Mouse (Mus musculus) megakaryocyte-erythroid progenitor cell, adult 5-6 weeks (primary cell): ENCODE data around the gene Cope. TPM values are rescaled to one million over a fixed set of nuclear protein-coding genes. Genes with fewer than 3 reads are reported as not detected.

Source experiments
- ATAC-seq: replicated peaks from 2 replicates; pipeline ENCODE4 v1.8.0; 2016; ENCODE audit warnings: mild to moderate bottlenecking, inconsistent platforms; ENCODE audit not compliant: severe bottlenecking, poor library complexity, low FRiP score, low TSS enrichment
- total RNA-seq, 2 experiments: library from RNA; stranded (forward) in 1 of 2; stranded (reverse) in 1 of 2; fragments of 200-1000, 215-1000 nt in 1 of 2; fragments of >200 nt in 1 of 2; fragmentation: Nextera tagmentation in 1 of 2; gene quantifications; 2 replicates each; pipeline ENCODE4 v1.2.3; 2014 to 2017

The Cope gene
- total RNA-seq, 2 experiments from 2014 or later, result 56.3 to 153 TPM

- ATAC-seq, result no peak
These were observed 40.8 kb downstream of the Cope start for GRCm38 (mm10) chr8:70343076-70343475.

- 0 out of 2 replicates have a peak, but pooled peaks have one; percentile 33 for ATAC-seq
These were observed 41.4 kb downstream of the Cope start for GRCm38 (mm10) chr8:70343696-70344095.

- ATAC-seq, result no peak
These were observed 42.0 kb downstream of the Cope start for GRCm38 (mm10) chr8:70344279-70344678.

GRCm38 (mm10) chr8:70347443-70347842 is 45.1 kb downstream of the Cope start:
- no peak for ATAC-seq

- ATAC-seq, result no peak
These were observed 45.6 kb downstream of the Cope start for GRCm38 (mm10) chr8:70347860-70348420.

- no peak for ATAC-seq
These were observed 49.0 kb downstream of the Cope start for GRCm38 (mm10) chr8:70351035-70351999.

GRCm38 (mm10) chr8:70352000-70352384 is 49.7 kb downstream of the Cope start:
- ATAC-seq, result no peak

- ATAC-seq, result no peak
These were observed 50.4 kb downstream of the Cope start for GRCm38 (mm10) chr8:70352657-70353151.

- peak; percentile 75 for ATAC-seq
These were observed 51.0 kb downstream of the Cope start, which contains the start of gene Upf1 for GRCm38 (mm10) chr8:70353194-70353817. TSS of gene Upf1 (minus strand) at chr8:70353278.

GRCm38 (mm10) chr8:70354004-70354403 is 51.7 kb downstream of the Cope start:
- no peak for ATAC-seq

- peak; percentile 61 for ATAC-seq
These were observed 53.8 kb downstream of the Cope start for GRCm38 (mm10) chr8:70356111-70356510.

- ATAC-seq, result no peak
These were observed 57.1 kb downstream of the Cope start for GRCm38 (mm10) chr8:70359411-70359810.

- peak; percentile 67; the same call in 1 of the 2 replicates for ATAC-seq
These were observed 58.5 kb downstream of the Cope start for GRCm38 (mm10) chr8:70360769-70361168.

- ATAC-seq, result no peak
These were observed 59.2 kb downstream of the Cope start for GRCm38 (mm10) chr8:70361484-70362032.

Other genes starting within 250 kb of the Cope start
- gene Tm6sf2, start 229.6 kb upstream of the Cope start, total RNA-seq (2014; fragmentation: Nextera tagmentation), result 0.77 TPM in 1 of 2 replicates, not detected in the other
- not detected in 2 replicates for gene Tm6sf2, start 229.6 kb upstream of the Cope start, total RNA-seq (2017)
- not detected in 2 replicates for gene Hapln4, start 219.1 kb upstream of the Cope start, total RNA-seq (2014; fragmentation: Nextera tagmentation)
- not detected in 2 replicates for gene Hapln4, start 219.1 kb upstream of the Cope start, total RNA-seq (2017)
- gene Ncan, start 181.6 kb upstream of the Cope start, total RNA-seq (2014; fragmentation: Nextera tagmentation), result not detected in 2 replicates
- gene Ncan, start 181.6 kb upstream of the Cope start, total RNA-seq (2017), result not detected in 2 replicates
- 41.3 and 47.8 TPM in 2 replicates for gene Nr2c2ap, start 171.2 kb upstream of the Cope start, total RNA-seq (2014; fragmentation: Nextera tagmentation)
- gene Nr2c2ap, start 171.2 kb upstream of the Cope start, total RNA-seq (2017), result 6.7 and 16.3 TPM in 2 replicates
- gene Rfxank, start 163.4 kb upstream of the Cope start, total RNA-seq (2014; fragmentation: Nextera tagmentation), result 5.6 and 10.7 TPM in 2 replicates
- gene Rfxank, start 163.4 kb upstream of the Cope start, total RNA-seq (2017), result 9.1 and 18.3 TPM in 2 replicates
- gene Borcs8, start 163.0 kb upstream of the Cope start, total RNA-seq (2014; fragmentation: Nextera tagmentation), result 50.6 and 63.7 TPM in 2 replicates
- gene Borcs8, start 163.0 kb upstream of the Cope start, total RNA-seq (2017), result 28.6 and 44.9 TPM in 2 replicates
- 0.46 and 0.92 TPM in 2 replicates for gene Mef2b, start 162.8 kb upstream of the Cope start, total RNA-seq (2014; fragmentation: Nextera tagmentation)
- not detected in 2 replicates for gene Mef2b, start 162.8 kb upstream of the Cope start, total RNA-seq (2017)
- gene Tmem161a, start 130.2 kb upstream of the Cope start, total RNA-seq (2014; fragmentation: Nextera tagmentation), result 40.0 and 40.9 TPM in 2 replicates
- gene Tmem161a, start 130.2 kb upstream of the Cope start, total RNA-seq (2017), result 12.2 and 18.0 TPM in 2 replicates
- gene Slc25a42, start 90.2 kb upstream of the Cope start, total RNA-seq (2014; fragmentation: Nextera tagmentation), result 31.8 and 36.6 TPM in 2 replicates
- gene Slc25a42, start 90.2 kb upstream of the Cope start, total RNA-seq (2017), result 3.2 and 5.5 TPM in 2 replicates
- 95.2 and 99.2 TPM in 2 replicates for gene Sugp2, start 68.3 kb upstream of the Cope start, total RNA-seq (2014; fragmentation: Nextera tagmentation)
- 32.2 and 67.3 TPM in 2 replicates for gene Sugp2, start 68.3 kb upstream of the Cope start, total RNA-seq (2017)
- gene Armc6, start 68.1 kb upstream of the Cope start, total RNA-seq (2014; fragmentation: Nextera tagmentation), result 20.1 and 29.8 TPM in 2 replicates
- gene Armc6, start 68.1 kb upstream of the Cope start, total RNA-seq (2017), result 4.4 and 8.7 TPM in 2 replicates
- gene Homer3, start 19.7 kb upstream of the Cope start, total RNA-seq (2014; fragmentation: Nextera tagmentation), result 5.5 and 9.6 TPM in 2 replicates
- 0.56 and 8.0 TPM in 2 replicates for gene Homer3, start 19.7 kb upstream of the Cope start, total RNA-seq (2017)
- 50.3 and 54.2 TPM in 2 replicates for gene Ddx49, start within 50 bp of the Cope start, total RNA-seq (2014; fragmentation: Nextera tagmentation)
- 116 and 154 TPM in 2 replicates for gene Ddx49, start within 50 bp of the Cope start, total RNA-seq (2017)
- gene Cers1, start 13.3 kb downstream of the Cope start, total RNA-seq (2014; fragmentation: Nextera tagmentation), result not detected in 2 replicates
- not detected in 2 replicates for gene Cers1, start 13.3 kb downstream of the Cope start, total RNA-seq (2017)
- gene Gdf1, start 27.3 kb downstream of the Cope start, total RNA-seq (2014; fragmentation: Nextera tagmentation), result not detected in 2 replicates
- gene Gdf1, start 27.3 kb downstream of the Cope start, total RNA-seq (2017), result not detected in 2 replicates
- 44.1 and 46.9 TPM in 2 replicates for gene Upf1, start 50.8 kb downstream of the Cope start, total RNA-seq (2014; fragmentation: Nextera tagmentation)
- gene Upf1, start 50.8 kb downstream of the Cope start, total RNA-seq (2017), result 26.7 and 46.7 TPM in 2 replicates
- gene Comp, start 71.0 kb downstream of the Cope start, total RNA-seq (2014; fragmentation: Nextera tagmentation), result 0.15 and 1.2 TPM in 2 replicates
- gene Comp, start 71.0 kb downstream of the Cope start, total RNA-seq (2017), result 2.3 TPM in 1 of 2 replicates, not detected in the other
- gene Crtc1, start 137.1 kb downstream of the Cope start, total RNA-seq (2014; fragmentation: Nextera tagmentation), result 15.6 and 21.7 TPM in 2 replicates
- 1.1 and 1.3 TPM in 2 replicates for gene Crtc1, start 137.1 kb downstream of the Cope start, total RNA-seq (2017)
- gene Klhl26, start 174.4 kb downstream of the Cope start, total RNA-seq (2014; fragmentation: Nextera tagmentation), result 8.4 and 9.5 TPM in 2 replicates
- gene Klhl26, start 174.4 kb downstream of the Cope start, total RNA-seq (2017), result 6.0 and 8.2 TPM in 2 replicates
- gene Tmem59l, start 184.8 kb downstream of the Cope start, total RNA-seq (2014; fragmentation: Nextera tagmentation), result not detected in 2 replicates
- gene Tmem59l, start 184.8 kb downstream of the Cope start, total RNA-seq (2017), result not detected in 2 replicates
- 0.30 and 2.3 TPM in 2 replicates for gene Crlf1, start 190.6 kb downstream of the Cope start, total RNA-seq (2014; fragmentation: Nextera tagmentation)
- not detected in 2 replicates for gene Crlf1, start 190.6 kb downstream of the Cope start, total RNA-seq (2017)
- gene Rex1bd, start 204.2 kb downstream of the Cope start, total RNA-seq (2014; fragmentation: Nextera tagmentation), result 53.5 and 57.0 TPM in 2 replicates
- 25.8 and 48.7 TPM in 2 replicates for gene Rex1bd, start 204.2 kb downstream of the Cope start, total RNA-seq (2017)
- 2,751 and 3,393 TPM in 2 replicates for gene Uba52, start 208.3 kb downstream of the Cope start, total RNA-seq (2014; fragmentation: Nextera tagmentation)
- gene Uba52, start 208.3 kb downstream of the Cope start, total RNA-seq (2017), result 4,463 and 5,230 TPM in 2 replicates
- gene Fkbp8, start 225.2 kb downstream of the Cope start, total RNA-seq (2014; fragmentation: Nextera tagmentation), result 140 and 265 TPM in 2 replicates
- gene Fkbp8, start 225.2 kb downstream of the Cope start, total RNA-seq (2017), result 172 and 176 TPM in 2 replicates
- 78.1 and 81.8 TPM in 2 replicates for gene Kxd1, start 225.4 kb downstream of the Cope start, total RNA-seq (2014; fragmentation: Nextera tagmentation)
- gene Kxd1, start 225.4 kb downstream of the Cope start, total RNA-seq (2017), result 65.5 and 93.7 TPM in 2 replicates
- 14.7 and 22.0 TPM in 2 replicates for gene Ell, start 236.9 kb downstream of the Cope start, total RNA-seq (2014; fragmentation: Nextera tagmentation)
- 7.9 and 10.7 TPM in 2 replicates for gene Ell, start 236.9 kb downstream of the Cope start, total RNA-seq (2017)